Mouse (Mus musculus) kidney, embryonic 14.5 days (tissue): ENCODE measurements around the gene Uba52. TPM values are rescaled to one million over a fixed set of nuclear protein-coding genes. Genes with fewer than 3 reads are reported as not detected.

Source experiments
- ATAC-seq: fragments of 200-750 bp; cut with Nextera tagmentation; 2 replicates; pipeline ENCODE4 v1.8.0; 2017; ENCODE audit warnings: moderate number of reproducible peaks, mild to moderate bottlenecking, moderate TSS enrichment, moderate library complexity; ENCODE audit not compliant: low FRiP score, low TSS enrichment
- H3K27ac ChIP-seq: fragments of 300-500 bp; sonication (generic); 2 replicates; pipeline ENCODE4 v1.5.1; 2014; ENCODE audit warnings: low read depth, mild to moderate bottlenecking, low read length, moderate library complexity, mixed read lengths
- H3K27me3 ChIP-seq: fragments of 300-500 bp; sonication (generic); 2 replicates; pipeline ENCODE4 v1.6.1; 2014; ENCODE audit warnings: mild to moderate bottlenecking, low read length; ENCODE audit not compliant: control insufficient read depth, insufficient read depth
- H3K36me3 ChIP-seq: fragments of 300-500 bp; sonication (generic); 2 replicates; pipeline ENCODE4 v1.6.1; 2014; ENCODE audit warnings: low read length, mixed read lengths; ENCODE audit not compliant: control insufficient read depth, insufficient read depth
- H3K4me1 ChIP-seq: fragments of 300-500 bp; sonication (generic); 2 replicates; pipeline ENCODE4 v1.6.1; 2014; ENCODE audit warnings: low read length, mixed read lengths; ENCODE audit not compliant: control insufficient read depth, insufficient read depth
- H3K4me2 ChIP-seq: fragments of 300-500 bp; sonication (generic); replicated peaks from 2 replicates; pipeline ENCODE4 v1.6.1; 2014; ENCODE audit warnings: low read depth, mild to moderate bottlenecking, low read length
- H3K4me3 ChIP-seq: fragments of 300-500 bp; sonication (generic); 2 replicates; pipeline ENCODE4 v1.5.1; 2014; ENCODE audit warnings: mild to moderate bottlenecking, low read length
- H3K9ac ChIP-seq: fragments of 300-500 bp; sonication (generic); 2 replicates; pipeline ENCODE4 v1.6.1; 2014; ENCODE audit warnings: low read depth, mild to moderate bottlenecking, low read length, moderate library complexity
- H3K9me3 ChIP-seq: fragments of 300-500 bp; sonication (generic); 2 replicates; pipeline ENCODE4 v1.6.1; 2016; ENCODE audit warnings: low read length; ENCODE audit not compliant: control insufficient read depth
- WGBS: fragments of 180-500 bp; shearing (Covaris S2); extraction: QIAGEN DNeasy Blood & Tissue Kit; methylation state at CpG from one replicate; pipeline ENCODE4 v1.1.7; 2014; 5-methylcytosine and 5-hydroxymethylcytosine counted together
- polyA plus RNA-seq: library from polyadenylated mRNA; unstranded; fragments of >200 nt; fragmentation: Nextera tagmentation; extraction: Ambion mirVana; gene quantifications from 2 replicates; pipeline ENCODE4 v1.2.1, GENCODE M21; 2014

Gene Uba52
- polyA plus RNA-seq, 1 experiment from 2014 or later, result 1,078 TPM

DNA sequence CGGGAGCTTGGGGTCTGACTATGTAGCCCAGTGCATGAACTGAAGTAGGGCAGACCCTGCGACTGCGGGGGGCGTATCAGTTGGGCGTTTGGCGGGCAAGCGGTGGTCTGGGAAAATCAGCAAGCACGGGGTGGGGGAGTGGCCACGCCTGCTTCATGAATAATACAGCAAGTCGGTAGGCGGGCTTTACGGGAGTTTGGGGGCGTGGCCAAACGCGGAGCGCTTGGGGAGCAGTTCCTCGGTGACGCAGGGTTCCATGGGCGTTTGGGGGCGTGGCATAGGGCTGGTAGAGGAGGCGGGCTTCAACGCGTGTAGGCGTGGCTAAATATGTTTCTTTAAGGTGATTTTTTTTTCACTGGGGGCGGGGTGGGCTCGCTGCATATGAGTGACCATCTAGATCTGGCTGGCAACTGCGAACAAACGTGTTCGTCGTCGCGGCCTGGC, 28.1 kb upstream of the Uba52 start:
- H3K36me3 ChIP-seq, result peaks cover 33% of the 10 kb centered on the region
- H3K9ac ChIP-seq, result peak overlapping the region; percentile 81; the same call in 1 of the 2 replicates
- H3K9me3 ChIP-seq, result no peaks in the 10 kb centered on the region
- peak; percentile 68 for ATAC-seq
- H3K4me2 ChIP-seq, result peak overlapping the region; percentile 78
- peak overlapping the region; percentile 90 for H3K27ac ChIP-seq
- peak overlapping the region; percentile 81 for H3K4me3 ChIP-seq
- WGBS, result under 1% methylated on average over 32 of the region's 32 CpGs
- H3K4me1 ChIP-seq, result peaks cover 10% of the 10 kb centered on the region; the same call in 1 of the 2 replicates
- H3K27me3 ChIP-seq, result no peaks in the 10 kb centered on the region

GRCm38 (mm10) chr8:70538024-70538579, 27.5 kb upstream of the Uba52 start:
- Histone ChIP-seq H3K4me1 (peaks cover 10% of the 10 kb centered on the region; the same call in 1 of the 2 replicates), H3K27me3 (no peaks in the 10 kb centered on the region), H3K9me3 (no peaks in the 10 kb centered on the region), H3K4me2 (peak overlapping the region; percentile 78), H3K9ac (peak overlapping the region; percentile 47; the same call in 1 of the 2 replicates), H3K36me3 (peaks cover 37% of the 10 kb centered on the region), H3K27ac (peak overlapping the region; percentile 77), H3K4me3 (peak overlapping the region; percentile 81)
- 15% methylated on average over 24 of the region's 24 CpGs for WGBS
- ATAC-seq, result peak; percentile 7

GRCm38 (mm10) chr8:70535701-70536100, 25.1 kb upstream of the Uba52 start:
- no peak for ATAC-seq
- no peaks in the 10 kb centered on the region for H3K9me3 ChIP-seq
- H3K36me3 ChIP-seq, result peaks cover 59% of the 10 kb centered on the region
- no peaks in the 10 kb centered on the region for H3K27me3 ChIP-seq
- H3K4me3 ChIP-seq, result no peak overlapping the region
- H3K4me1 ChIP-seq, result peaks cover 6% of the 10 kb centered on the region; the same call in 1 of the 2 replicates
- no peak overlapping the region for H3K27ac ChIP-seq
- WGBS, result 84% methylated on average over 2 of the region's 2 CpGs
- no peak overlapping the region for H3K4me2 ChIP-seq
- no peak overlapping the region for H3K9ac ChIP-seq

GRCm38 (mm10) chr8:70535221-70535620, 24.6 kb upstream of the Uba52 start:
- WGBS, result 93% methylated on average over 3 of the region's 3 CpGs
- no peak for ATAC-seq
- Histone ChIP-seq H3K27me3 (no peaks in the 10 kb centered on the region), H3K4me2 (no peak overlapping the region), H3K4me3 (no peak overlapping the region), H3K27ac (no peak overlapping the region), H3K36me3 (peaks cover 64% of the 10 kb centered on the region), H3K4me1 (peaks cover 2% of the 10 kb centered on the region; the same call in 1 of the 2 replicates), H3K9me3 (no peaks in the 10 kb centered on the region), H3K9ac (no peak overlapping the region; the same call in 1 of the 2 replicates)

DNA sequence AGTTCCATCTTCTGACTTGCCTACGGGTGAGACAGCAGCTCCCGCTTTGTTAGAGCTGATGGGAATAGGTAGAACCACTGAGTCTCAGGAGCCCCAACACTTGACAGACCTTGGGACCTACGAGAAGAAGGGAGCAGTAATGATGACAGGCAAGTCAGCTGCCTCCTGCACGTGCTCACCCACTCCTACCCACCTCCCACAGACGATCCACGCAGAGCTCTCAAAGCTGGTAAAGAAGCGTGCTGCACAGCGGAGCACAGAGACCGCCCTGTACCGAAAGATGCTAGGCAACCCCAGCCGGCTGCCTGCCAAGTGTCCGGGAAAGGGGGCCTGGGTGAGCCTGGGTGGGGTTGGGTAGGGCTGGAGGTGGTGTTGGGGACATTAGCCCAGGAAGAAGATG, 23.7 kb upstream of the Uba52 start:
- Histone ChIP-seq H3K9me3 (no peaks in the 10 kb centered on the region), H3K27me3 (no peaks in the 10 kb centered on the region), H3K4me3 (no peak overlapping the region), H3K9ac (0 out of 2 replicates have a peak overlapping the region, but pooled peaks have one; percentile 12), H3K36me3 (peaks cover 69% of the 10 kb centered on the region), H3K4me1 (0 out of 2 replicates have a peak, but pooled peaks cover 3% of the 10 kb centered on the region), H3K4me2 (no peak overlapping the region), H3K27ac (no peak overlapping the region)
- ATAC-seq, result no peak
- 94% methylated on average over 12 of the region's 12 CpGs for WGBS

DNA sequence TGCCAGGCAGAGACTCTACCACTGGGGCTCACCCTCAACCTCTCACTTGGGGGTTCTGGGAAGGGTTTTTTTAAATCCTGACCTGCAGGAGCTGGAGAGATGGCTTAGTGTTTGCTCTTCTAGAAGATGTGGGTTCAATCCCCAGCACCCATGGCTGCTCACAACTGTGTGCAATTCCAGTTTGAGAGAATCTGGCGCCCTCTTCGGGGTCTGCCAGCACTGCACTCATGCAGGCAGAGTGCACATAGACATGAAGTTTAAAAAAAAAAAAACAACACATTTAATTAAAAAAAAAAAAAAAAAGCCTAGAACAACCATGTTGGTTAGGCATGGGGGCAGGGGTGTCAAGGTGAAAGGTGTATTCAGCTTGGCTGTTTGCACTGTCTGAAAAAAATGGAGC, 19.7 kb upstream of the Uba52 start:
- WGBS, result 94% methylated on average over 2 of the region's 2 CpGs
- no peak overlapping the region for H3K4me3 ChIP-seq
- H3K9me3 ChIP-seq, result no peaks in the 10 kb centered on the region
- H3K4me2 ChIP-seq, result no peak overlapping the region
- no peaks in the 10 kb centered on the region for H3K27me3 ChIP-seq
- no peak for ATAC-seq
- no peak overlapping the region for H3K9ac ChIP-seq
- no peak overlapping the region for H3K27ac ChIP-seq
- H3K36me3 ChIP-seq, result peaks cover 51% of the 10 kb centered on the region
- peaks cover 17% of the 10 kb centered on the region for H3K4me1 ChIP-seq

DNA sequence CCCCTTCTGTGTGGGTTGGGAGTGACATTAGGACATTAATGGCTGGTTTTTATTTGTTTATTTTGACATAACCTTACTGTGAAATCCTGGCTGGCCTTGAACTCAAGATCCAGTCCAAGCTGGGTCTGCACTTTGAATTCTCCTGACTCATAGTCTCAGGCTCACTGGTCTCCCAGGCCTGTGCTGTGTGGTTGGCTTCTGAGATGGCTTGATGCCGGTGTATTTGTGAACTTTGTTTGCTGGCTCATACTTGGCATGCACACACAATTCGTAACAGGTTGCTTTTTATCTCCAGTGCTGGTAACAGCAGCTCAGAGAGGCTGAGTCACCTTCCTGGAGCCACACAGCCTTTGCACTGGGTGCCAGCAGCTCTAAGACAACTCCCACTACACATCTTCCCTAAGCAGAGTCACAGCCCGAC, 19.1 kb upstream of the Uba52 start:
- WGBS, result 96% methylated on average over 3 of the region's 3 CpGs
- Histone ChIP-seq H3K27ac (no peak overlapping the region), H3K4me1 (peaks cover 17% of the 10 kb centered on the region), H3K36me3 (peaks cover 46% of the 10 kb centered on the region), H3K9me3 (no peaks in the 10 kb centered on the region), H3K27me3 (no peaks in the 10 kb centered on the region), H3K9ac (no peak overlapping the region), H3K4me3 (no peak overlapping the region), H3K4me2 (no peak overlapping the region)
- no peak for ATAC-seq

DNA sequence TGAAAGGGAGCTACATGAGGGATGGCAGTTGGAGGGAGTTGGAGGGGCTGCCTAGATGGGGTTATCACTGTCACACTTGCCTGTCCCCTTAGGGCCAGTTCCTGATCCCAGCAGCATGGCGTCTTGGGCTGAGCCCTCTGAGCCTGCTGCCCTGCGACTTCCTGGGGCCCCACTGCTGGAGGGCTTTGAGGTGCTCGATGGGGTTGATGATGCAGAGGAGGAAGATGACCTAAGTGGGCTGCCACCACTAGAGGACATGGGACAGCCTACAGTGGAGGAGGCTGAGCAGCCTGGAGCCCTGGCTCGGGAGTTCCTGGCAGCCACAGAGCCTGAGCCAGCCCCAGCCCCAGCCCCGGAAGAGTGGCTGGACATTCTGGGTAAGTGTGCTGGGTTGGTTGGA, 18.7 kb upstream of the Uba52 start:
- Histone ChIP-seq H3K4me3 (no peak overlapping the region), H3K36me3 (peaks cover 41% of the 10 kb centered on the region), H3K9me3 (no peaks in the 10 kb centered on the region), H3K27ac (no peak overlapping the region), H3K9ac (no peak overlapping the region), H3K27me3 (no peaks in the 10 kb centered on the region), H3K4me1 (peaks cover 17% of the 10 kb centered on the region), H3K4me2 (no peak overlapping the region)
- no peak for ATAC-seq
- WGBS, result 93% methylated on average over 5 of the region's 5 CpGs

DNA sequence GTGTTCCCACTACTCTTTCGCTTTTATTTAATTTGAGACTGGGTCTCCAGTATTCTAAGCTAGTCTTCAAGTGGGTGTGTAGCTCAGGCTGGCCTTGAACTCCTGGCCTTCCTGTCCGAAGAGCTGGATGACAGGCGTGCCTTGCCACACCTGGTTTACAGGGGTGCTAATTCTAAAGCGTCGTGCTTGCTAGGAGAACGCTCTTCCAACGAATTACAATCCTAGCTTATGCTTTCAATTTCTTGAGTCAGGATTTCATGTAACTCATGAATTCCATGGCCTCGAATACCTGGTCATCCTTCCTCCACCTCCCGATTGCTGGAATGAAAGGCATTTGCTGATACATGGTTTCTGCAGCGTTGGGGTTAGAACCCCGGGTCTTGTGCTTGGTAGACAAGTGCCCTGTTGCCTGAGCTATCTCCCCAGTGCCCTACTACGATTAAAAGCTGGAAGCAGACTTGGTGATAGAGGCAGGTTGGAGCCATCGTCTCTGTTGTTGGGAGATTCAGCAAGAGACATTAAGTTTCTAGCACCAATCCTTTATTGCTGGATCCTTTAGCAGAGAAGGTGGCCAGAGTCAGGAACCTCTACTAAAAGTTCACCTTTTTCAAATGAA, 17.7 kb upstream of the Uba52 start:
- no peaks in the 10 kb centered on the region for H3K9me3 ChIP-seq
- H3K4me1 ChIP-seq, result peaks cover 17% of the 10 kb centered on the region
- no peaks in the 10 kb centered on the region for H3K27me3 ChIP-seq
- H3K36me3 ChIP-seq, result peaks cover 32% of the 10 kb centered on the region
- peak overlapping the region; percentile 94 for H3K9ac ChIP-seq
- WGBS, result 31% methylated on average over 13 of the region's 13 CpGs
- peak overlapping the region; percentile 76 for H3K4me3 ChIP-seq
- H3K4me2 ChIP-seq, result peak overlapping the region; percentile 58
- ATAC-seq, result no peak
- peak overlapping the region; percentile 73 for H3K27ac ChIP-seq
